Mouse (Mus musculus) megakaryocyte, embryonic 14.5 days (primary cell): ENCODE data around the gene Fam131b.

Source experiments
- FLI1 ChIP-seq: IDR thresholded peaks from 2 replicates; pipeline ENCODE4 v1.6.1; 2012; ENCODE audit warnings: low read length, inconsistent platforms, mixed read lengths
- GATA1 ChIP-seq: IDR thresholded peaks from 3 replicates; pipeline ENCODE4 v1.6.1; 2012; ENCODE audit warnings: mixed read lengths, low read length, inconsistent platforms, borderline replicate concordance

GRCm38 (mm10) chr6:42369870-42370269 lies 45.4 kb upstream of the Fam131b start:
- TF ChIP-seq GATA1 (no peak), FLI1 (no peak)
